Mouse (Mus musculus) embryo, embryonic 10.5 days (tissue): ENCODE data around the gene Atcay.
"Not testable (repeated sequence)": the region's sequence is repeated elsewhere in the genome, so short reads cannot be mapped to it uniquely, and the experiment has no call there.

ENCODE experiments used
- DNase-seq: peaks from one replicate; pipeline ENCODE4 v3.0.0-alpha.2; 2015; ENCODE audit warnings: low spot score

Atcay gene

GRCm38 (mm10) chr10:81200141-81200540 is 30.5 kb downstream of the Atcay start:
- no peak for DNase-seq

- DNase-seq: no peak
Observed at GRCm38 (mm10) chr10:81198990-81199389, 31.6 kb downstream of the Atcay start.

- peak; percentile 90 for DNase-seq
Observed at GRCm38 (mm10) chr10:81198230-81198629, 32.4 kb downstream of the Atcay start.

- DNase-seq: no peak
Observed at GRCm38 (mm10) chr10:81197305-81197704, 33.3 kb downstream of the Atcay start.

- no peak for DNase-seq
Observed at GRCm38 (mm10) chr10:81196470-81197065, 34.1 kb downstream of the Atcay start.

- DNase-seq: no peak
Observed at GRCm38 (mm10) chr10:81195300-81195699, 35.3 kb downstream of the Atcay start.

GRCm38 (mm10) chr10:81193991-81194774 is 36.5 kb downstream of the Atcay start:
- DNase-seq: no peak

- DNase-seq: peak; percentile 53
Observed at GRCm38 (mm10) chr10:81192968-81193501, 37.6 kb downstream of the Atcay start.

GRCm38 (mm10) chr10:81192270-81192967 is 38.2 kb downstream of the Atcay start:
- DNase-seq: peak; percentile 84

- no peak for DNase-seq
Observed at GRCm38 (mm10) chr10:81191342-81191982, 39.2 kb downstream of the Atcay start.

GRCm38 (mm10) chr10:81190912-81191321 is 39.7 kb downstream of the Atcay start:
- DNase-seq: no peak

GRCm38 (mm10) chr10:81190236-81190911 is 40.3 kb downstream of the Atcay start:
- peak; percentile 55 for DNase-seq

- DNase-seq: no peak
Observed at GRCm38 (mm10) chr10:81189821-81190220, 40.8 kb downstream of the Atcay start.

- no peak for DNase-seq
Observed at GRCm38 (mm10) chr10:81187161-81187560, 43.5 kb downstream of the Atcay start.

GRCm38 (mm10) chr10:81184765-81185164 is 45.9 kb downstream of the Atcay start:
- peak; percentile 71 for DNase-seq

GRCm38 (mm10) chr10:81183805-81184204 is 46.8 kb downstream of the Atcay start, which contains the start of gene 4930442H23Rik:
4930442H23Rik (minus strand) TSS chr10:81183849.
- no peak for DNase-seq

- peak; percentile 100 for DNase-seq
Observed at GRCm38 (mm10) chr10:81182336-81183333, 48.0 kb downstream of the Atcay start, which contains the start of gene Dapk3. Dapk3 (plus strand) TSS chr10:81183005.

GRCm38 (mm10) chr10:81181860-81182259 is 48.8 kb downstream of the Atcay start:
- not testable (repeated sequence) for DNase-seq

- no peak for DNase-seq
Observed at GRCm38 (mm10) chr10:81180946-81181345, 49.7 kb downstream of the Atcay start.
